Mouse (Mus musculus) adrenal gland, postnatal 36 days (tissue): ENCODE measurements at regions not wholly inside any gene's neighbourhood (a gene's known extent, or its start where the extent isn't known, plus 50 kb on each side); places are given as distances from the start of the nearest gene placed in this dataset.
A peak's percentile ranks its signal among the peaks of the same experiment; 100 is the strongest.

ENCODE experiments used
- DNase-seq, 2 experiments: peaks; one replicate each; pipeline ENCODE4 v3.0.0; 2021; ENCODE audit warnings: mixed read lengths in 1 of 2

GRCm38 (mm10) chr2:21908813-21909480 lies 318.4 kb upstream of the Myo3a start:
- DNase-seq: no peak

GRCm38 (mm10) chr2:21909481-21909966 lies 317.8 kb upstream of the Myo3a start:
- DNase-seq: peak; percentile 66 to 76

- peak; percentile 49 to 54 for DNase-seq
Measured at GRCm38 (mm10) chr2:21917804-21918690, 309.3 kb upstream of the Myo3a start.

GRCm38 (mm10) chr2:21919091-21919490 lies 308.2 kb upstream of the Myo3a start:
- no peak for DNase-seq

GRCm38 (mm10) chr2:21927656-21928055 lies 299.6 kb upstream of the Myo3a start:
- no peak for DNase-seq

GRCm38 (mm10) chr2:21939993-21940392 lies 287.3 kb upstream of the Myo3a start:
- DNase-seq: no peak

- DNase-seq: peak in 1 of 2 experiments; percentile 10
Measured at GRCm38 (mm10) chr2:21940797-21941487, 286.4 kb upstream of the Myo3a start.

GRCm38 (mm10) chr2:21941488-21942000 lies 285.8 kb upstream of the Myo3a start:
- no peak for DNase-seq

GRCm38 (mm10) chr2:21943676-21944075 lies 283.6 kb upstream of the Myo3a start:
- no peak for DNase-seq

- no peak for DNase-seq
Measured at GRCm38 (mm10) chr2:21946484-21946883, 280.8 kb upstream of the Myo3a start.

- no peak for DNase-seq
Measured at GRCm38 (mm10) chr2:21951279-21951678, 276.0 kb upstream of the Myo3a start.

GRCm38 (mm10) chr2:21956112-21956963 lies 271.0 kb upstream of the Myo3a start:
- no peak for DNase-seq

- DNase-seq: peak in 1 of 2 experiments; percentile 20
Measured at GRCm38 (mm10) chr2:21958365-21958764, 268.9 kb upstream of the Myo3a start.

GRCm38 (mm10) chr2:21958802-21959201 lies 268.5 kb upstream of the Myo3a start:
- DNase-seq: no peak

- no peak for DNase-seq
Measured at GRCm38 (mm10) chr2:21963343-21964026, 263.8 kb upstream of the Myo3a start.

GRCm38 (mm10) chr2:21964027-21964605 lies 263.2 kb upstream of the Myo3a start:
- DNase-seq: no peak

- DNase-seq: no peak
Measured at GRCm38 (mm10) chr2:21970774-21971406, 256.4 kb upstream of the Myo3a start.

- DNase-seq: no peak
Measured at GRCm38 (mm10) chr2:21974599-21974998, 252.7 kb upstream of the Myo3a start.

- no peak for DNase-seq
Measured at GRCm38 (mm10) chr2:21975547-21975946, 251.8 kb upstream of the Myo3a start.

- DNase-seq: no peak
Measured at GRCm38 (mm10) chr2:21976337-21976736, 251.0 kb upstream of the Myo3a start.
